Mouse (Mus musculus): ENCODE data around the gene Tmem270. TPM values are rescaled to one million over a fixed set of nuclear protein-coding genes. Genes with fewer than 3 reads are reported as not detected.
A peak's percentile ranks its signal among the peaks of the same experiment; 100 is the strongest.

The Tmem270 gene
- total RNA-seq, 4 experiments from 2014 or later, result not detected

DNA sequence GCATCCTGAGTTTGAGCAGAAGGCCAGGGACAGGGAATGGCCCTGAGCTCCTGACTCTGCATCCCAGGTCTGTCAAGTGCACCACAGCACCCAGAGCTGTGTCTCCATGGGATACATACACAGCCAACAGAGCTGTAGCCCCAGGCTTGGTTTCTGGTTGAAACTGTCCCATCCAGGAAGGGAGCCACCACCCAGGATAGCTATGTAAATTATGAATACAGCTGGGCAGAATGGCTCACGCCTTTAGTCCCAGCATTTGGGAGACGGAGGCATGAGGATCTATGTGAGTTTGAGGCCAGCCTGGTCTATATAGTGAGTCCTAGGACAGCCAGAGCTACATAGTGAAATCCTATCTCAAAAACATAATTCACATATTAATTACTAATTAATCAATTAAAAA is 23.5 kb upstream of the Tmem270 start:
- no peak for DNase-seq (ENCODE audit: low spot score)

DNA sequence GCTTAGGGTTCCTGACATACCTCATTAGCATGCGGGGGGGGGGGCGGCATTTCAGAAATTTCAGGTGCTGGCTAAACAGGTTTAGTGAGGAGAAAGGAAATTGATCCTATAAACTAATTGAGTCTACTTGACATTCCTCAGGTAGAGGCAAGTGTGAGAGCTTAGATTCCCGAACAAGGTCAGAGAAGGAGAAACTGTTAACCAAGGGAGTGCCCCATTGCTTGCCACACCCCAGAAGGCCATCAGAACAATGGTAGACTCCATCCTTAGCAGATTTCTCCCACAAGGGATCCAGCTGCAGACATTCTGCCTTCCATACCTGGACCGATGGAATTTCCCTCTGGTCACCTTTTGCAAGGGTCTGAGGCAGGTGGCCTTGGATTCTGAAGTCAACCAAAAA is 20.2 kb upstream of the Tmem270 start:
- no peak for DNase-seq (ENCODE audit: low spot score)

DNA sequence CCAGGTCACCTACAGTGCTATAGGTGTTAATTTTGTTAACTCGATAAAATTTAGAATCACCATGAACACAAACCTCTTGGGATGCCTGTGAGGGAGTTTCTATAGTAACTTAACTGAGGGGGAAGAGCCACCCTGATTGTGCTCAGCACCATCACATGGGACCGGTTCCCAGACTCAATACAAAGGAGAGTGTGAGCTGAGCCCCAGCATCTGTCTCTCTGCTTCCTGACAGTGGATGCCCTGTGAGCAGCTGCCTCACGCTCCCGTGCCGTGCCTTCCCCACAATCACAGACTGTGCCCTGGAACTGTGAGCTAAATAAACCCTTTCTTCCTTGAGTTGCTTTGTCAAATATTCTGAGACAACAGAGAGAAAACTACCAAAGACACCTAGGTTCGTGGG is 16.6 kb upstream of the Tmem270 start:
- no peak for DNase-seq (ENCODE audit: low spot score)

DNA sequence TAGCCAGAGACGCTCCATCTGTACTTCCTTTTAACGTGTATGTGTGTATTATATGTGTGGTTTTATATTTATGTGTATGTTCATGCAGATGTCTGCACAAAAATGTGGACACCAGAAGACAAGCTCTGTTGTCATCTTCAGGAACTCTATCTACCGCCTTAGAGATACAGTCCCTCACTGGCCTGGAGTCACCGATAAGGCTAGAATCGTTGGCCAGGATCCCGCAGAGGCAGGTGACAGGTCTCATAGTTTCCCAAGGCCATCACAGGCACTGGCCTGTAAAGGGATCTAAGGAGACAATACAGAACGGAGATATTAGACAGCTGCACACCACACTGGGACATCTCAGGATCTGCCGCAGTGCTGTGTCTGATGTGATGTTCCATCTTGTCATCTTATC is 14.6 kb upstream of the Tmem270 start:
- DNase-seq (ENCODE audit: low spot score), result no peak

DNA sequence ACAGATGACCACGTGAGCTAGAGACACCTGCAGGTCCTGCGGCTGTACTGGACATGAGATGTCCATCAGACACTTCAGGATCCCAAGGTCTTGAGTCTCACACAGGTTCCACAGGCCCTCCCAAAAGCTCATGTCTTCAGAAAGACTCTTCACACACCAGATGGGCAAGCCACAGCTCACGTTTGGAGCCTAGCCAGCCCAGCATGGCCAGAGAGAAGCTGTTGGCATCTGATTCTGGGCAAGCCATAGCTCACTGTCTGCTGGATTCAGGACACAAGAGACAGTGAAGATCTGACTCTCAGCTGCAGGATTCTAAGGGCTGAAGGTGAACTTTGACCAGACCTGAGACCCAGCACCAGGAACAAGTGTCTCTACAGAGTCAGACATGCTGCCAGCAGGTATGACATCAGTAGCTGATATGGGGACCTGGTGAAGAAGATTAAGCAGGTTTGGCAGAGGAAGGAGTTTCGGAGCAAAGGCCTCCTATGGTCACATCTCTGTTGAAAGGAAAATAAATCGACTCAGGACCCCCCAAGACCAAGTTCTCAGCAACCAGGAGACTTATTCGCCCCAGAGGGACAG is 13.7 kb upstream of the Tmem270 start:
- DNase-seq (ENCODE audit: low spot score), result no peak

DNA sequence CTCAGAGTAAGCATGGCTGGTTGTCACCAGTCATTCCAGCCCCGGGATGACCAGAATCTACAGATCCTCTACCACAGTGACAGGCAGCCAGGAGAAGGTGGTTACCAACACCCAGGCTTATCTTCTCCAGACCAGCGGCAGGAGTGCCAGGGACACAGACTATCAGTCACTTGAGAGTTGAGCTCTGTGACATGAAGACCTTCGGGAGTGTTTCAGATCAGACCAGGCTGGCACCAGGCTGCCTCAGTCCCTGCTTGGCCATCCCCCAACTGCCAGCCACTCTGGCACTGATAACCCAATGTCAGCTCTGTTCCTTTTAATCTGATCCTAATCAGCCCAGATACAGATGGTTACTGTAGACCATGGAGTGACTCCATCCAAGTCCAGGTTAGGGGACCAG is 12.6 kb upstream of the Tmem270 start:
- no peak for DNase-seq (ENCODE audit: low spot score)

DNA sequence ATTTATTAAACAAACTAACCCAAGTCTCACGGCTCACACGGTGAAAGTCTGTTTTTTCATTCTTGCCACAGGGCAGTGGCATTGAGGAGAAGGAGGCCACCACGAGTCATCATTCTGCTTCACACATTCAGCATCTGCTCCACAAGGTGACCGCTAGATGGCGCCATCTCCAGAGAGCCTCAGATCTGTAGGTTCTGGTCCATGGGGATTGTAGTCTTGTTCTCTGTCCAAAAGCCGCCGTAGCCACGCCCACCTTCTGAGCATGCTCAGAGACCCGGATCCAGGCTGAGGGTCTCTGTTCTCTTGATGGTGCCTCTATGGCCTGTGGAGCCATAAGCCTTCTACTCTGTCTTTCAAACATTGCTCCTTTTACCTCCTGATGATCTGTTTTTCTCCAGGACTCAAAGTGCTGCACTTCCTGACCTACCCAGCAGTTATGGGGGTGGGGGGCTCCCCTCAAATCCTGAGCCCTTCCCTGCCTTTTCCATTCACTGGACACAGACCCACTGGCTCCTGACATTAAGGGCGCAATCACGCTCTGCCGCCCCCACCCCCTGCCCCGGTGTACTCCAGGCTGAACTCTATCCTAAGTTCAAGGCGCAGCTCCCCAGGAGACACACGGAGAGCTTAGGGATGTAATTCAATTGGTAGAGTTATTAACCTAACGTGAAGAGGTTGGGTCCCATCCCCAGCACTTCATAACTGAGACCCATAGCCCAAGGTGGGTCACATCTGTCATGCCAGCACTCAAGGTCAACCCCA is 11.7 kb upstream of the Tmem270 start:
- peak; percentile 30 for DNase-seq (ENCODE audit: low spot score)

DNA sequence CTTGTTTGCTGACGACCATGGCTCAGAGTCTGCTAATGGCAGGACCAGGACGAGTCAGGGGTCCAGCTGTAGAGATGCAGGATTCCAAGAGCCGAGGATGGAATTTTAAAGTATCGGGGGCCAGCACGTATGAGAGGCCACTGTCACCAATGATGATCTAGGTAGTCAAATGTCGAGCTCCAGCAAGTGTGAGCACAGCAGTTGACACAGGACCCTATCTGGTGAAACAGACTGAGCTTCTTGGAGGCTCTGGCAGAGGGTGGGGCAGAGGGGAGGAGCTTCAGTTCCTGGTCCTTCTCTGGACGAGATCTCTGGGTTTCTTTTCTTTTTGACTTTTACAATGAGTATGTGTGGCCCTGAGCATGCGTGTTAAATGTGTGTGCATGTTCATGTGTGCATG is 8.8 kb upstream of the Tmem270 start, which contains the start of gene Cldn13:
Gene Cldn13 (minus strand): TSS at position 216 of the 400 bp plus-strand sequence.
- DNase-seq (ENCODE audit: low spot score), result no peak

- no peak for DNase-seq (ENCODE audit: low spot score)
Observed at GRCm38 (mm10) chr5:134914510-134914909, 8.0 kb upstream of the Tmem270 start.

DNA sequence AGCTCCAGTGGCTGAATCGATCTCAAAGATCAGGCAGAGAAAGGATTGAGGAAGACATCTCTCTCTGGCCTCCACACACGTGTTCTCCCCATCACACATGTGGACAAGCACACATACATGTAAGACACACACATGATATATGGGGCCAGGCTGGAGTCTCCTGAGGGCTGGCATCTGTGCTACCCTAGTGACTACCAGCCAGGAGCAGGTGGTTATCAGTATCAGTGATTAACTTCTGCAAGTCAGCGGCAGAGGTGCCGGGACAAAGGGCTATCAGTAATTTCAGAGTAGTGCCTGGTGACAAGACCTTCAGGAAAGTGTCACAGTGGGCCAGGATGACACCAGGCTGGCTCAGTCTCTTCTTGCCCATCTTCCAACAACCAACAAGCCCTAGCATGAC is 7.2 kb upstream of the Tmem270 start:
- DNase-seq (ENCODE audit: low spot score), result no peak

DNA sequence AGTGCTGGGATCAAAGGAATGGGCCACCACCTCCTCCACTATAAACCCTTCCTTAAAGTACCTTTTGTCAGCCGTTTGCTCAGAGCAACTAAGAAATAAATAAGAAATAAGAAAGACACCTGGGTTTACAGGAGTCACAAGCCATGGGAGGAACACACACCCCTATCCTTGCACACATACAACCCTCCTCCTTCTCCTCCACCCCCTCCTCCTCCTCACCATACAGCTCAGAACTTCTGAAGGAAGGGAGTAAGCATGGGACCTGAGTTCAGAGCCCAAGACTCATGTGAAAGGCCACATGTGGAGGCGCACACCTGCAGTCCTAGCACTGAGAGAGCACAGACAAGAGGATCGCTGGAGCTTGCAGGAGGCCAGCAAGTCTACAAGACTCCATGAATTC is 6.8 kb upstream of the Tmem270 start:
- no peak for DNase-seq (ENCODE audit: low spot score)

DNA sequence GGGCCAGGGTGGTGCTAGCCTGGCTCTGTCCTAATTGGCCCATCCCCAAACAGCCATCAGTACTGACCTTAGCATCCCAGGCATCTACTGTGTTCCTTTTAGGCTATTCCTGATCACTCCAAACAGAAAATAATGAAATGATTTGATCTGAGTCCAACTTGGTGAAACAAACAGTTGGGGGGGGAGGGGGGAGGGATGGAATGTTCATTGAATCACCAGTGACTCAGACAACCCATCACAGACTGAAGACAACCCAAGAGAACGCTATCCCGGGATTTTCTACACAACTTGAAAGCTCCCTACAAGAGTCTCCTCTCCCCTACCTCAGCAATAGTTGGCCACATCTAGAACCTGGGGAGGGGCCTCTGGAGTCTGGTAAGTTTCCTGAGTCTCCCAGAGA is 5.4 kb upstream of the Tmem270 start:
- no peak for DNase-seq (ENCODE audit: low spot score)

DNA sequence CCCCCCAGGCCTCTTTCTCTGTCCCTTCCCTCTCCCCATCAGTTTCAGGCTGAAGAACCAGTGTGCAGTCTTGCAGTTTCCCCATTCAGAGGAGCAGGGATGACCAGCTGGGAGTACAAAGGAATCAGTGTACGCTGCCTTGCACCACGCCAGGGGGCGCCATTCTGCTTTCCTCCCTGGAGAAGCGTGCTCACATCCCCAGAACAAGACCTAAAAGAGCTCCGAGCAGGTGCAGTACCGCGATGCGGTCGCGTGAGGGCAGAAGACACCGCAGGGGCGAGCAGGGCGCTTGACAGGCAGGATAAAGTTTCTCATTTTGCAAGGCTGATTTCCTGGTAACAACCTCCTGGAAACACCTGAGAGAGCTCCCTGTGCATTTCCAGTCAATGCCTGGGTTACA is 602 bp upstream of the Tmem270 start:
- peak; percentile 87 for DNase-seq (ENCODE audit: low spot score)

DNA sequence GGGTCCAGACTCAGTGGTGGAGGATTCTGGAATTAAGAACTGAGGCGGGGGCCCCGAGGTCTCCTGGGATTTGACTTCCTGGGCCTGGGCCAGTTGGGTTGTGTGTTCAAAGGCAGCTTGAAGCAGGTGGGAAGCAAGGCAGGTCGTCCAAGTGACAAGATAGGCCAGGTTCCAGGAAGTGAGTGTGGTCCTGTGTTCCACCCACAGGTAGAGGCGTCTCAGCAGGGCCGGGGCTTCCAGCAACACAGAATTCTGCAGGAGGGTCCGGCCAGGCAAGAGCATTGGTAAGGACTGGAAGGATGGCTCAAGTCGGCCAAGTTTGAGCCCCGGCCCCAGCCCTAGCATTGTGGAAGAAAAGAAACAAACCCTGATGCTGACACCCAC is 4.9 kb downstream of the Tmem270 start:
- DNase-seq (ENCODE audit: low spot score), result no peak

GRCm38 (mm10) chr5:134901012-134901643 is 5.4 kb downstream of the Tmem270 start:
- peak; percentile 76 for DNase-seq (ENCODE audit: low spot score)

- no peak for DNase-seq (ENCODE audit: low spot score)
Observed at GRCm38 (mm10) chr5:134897596-134897995, 8.9 kb downstream of the Tmem270 start.

DNA sequence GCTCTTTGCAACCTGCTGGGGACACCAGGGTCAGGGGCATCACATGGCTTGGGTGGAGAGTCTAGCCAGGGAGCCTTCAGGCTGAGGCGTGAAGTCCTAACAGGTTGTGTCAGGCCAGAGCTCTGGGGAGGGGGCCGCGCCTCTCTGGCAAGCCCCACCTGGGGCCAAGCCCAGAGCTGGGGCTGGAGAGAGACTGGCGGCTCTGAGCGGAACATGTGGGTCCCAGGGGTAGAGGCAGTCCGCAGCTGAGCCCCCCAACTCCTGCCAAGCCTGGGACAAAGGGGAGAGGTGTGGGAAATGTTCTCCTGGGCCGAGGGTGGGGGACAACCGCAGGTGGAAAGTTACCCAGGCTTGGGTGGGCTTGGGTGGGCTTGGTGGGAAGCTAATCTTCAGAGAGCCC is 9.6 kb downstream of the Tmem270 start:
- no peak for DNase-seq (ENCODE audit: low spot score)

DNA sequence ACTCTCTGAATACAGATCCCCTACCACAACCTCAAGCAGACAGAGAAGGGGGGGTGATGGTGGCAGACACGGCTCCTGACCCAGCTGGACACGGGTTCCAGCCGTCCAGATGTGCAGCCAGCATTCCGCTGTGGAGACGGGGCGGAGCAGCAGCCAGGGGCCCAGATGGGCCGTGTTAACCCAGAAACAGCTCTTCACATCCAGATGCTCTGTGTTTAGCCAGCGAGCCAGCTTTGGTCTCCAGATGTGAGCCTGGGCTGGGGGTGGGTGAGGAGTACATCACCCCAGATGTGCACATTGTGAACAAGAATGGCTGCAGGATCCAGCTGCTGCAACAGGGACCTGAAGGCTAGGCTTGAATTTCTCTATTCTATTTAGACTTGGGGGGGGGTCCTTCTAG is 11.2 kb downstream of the Tmem270 start:
- peak; percentile 55 for DNase-seq (ENCODE audit: low spot score)

DNA sequence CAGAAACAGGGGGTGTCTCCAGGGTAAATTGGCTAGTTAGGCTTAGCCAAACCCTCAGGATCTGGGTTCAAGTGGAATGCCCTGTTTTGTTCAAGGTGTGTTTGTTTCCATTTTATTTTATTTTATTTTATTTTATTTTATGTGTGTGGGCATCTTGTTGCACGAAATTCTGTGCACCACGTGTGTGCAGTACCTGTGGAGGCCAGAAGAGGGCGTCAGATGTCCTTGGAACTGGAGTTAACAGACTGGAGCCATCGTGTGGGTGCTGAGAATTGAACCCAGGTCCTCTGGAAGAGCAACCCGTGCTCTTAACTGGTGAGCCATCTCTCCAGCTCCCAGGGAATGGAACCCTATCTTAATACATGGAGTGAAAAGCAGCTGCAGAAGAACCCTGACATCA is 13.8 kb downstream of the Tmem270 start:
- DNase-seq (ENCODE audit: low spot score), result no peak

- peak; percentile 73 for DNase-seq (ENCODE audit: low spot score)
Observed at GRCm38 (mm10) chr5:134891552-134891951, 15.0 kb downstream of the Tmem270 start.

- peak; percentile 46 for DNase-seq (ENCODE audit: low spot score)
Observed at GRCm38 (mm10) chr5:134890601-134891054, 15.9 kb downstream of the Tmem270 start.

- DNase-seq (ENCODE audit: low spot score), result no peak
Observed at GRCm38 (mm10) chr5:134888505-134888904, 18.0 kb downstream of the Tmem270 start.
